Mouse (Mus musculus): Measurements from ENCODE around the gene Dglucy. TPM values are rescaled to one million over a fixed set of nuclear protein-coding genes. Genes with fewer than 3 reads are reported as not detected.

Dglucy gene
- 0.14 and 0.16 TPM in 2 replicates for polyA plus RNA-seq (2016; fragmentation: Nextera tagmentation; extraction: Ambion mirVana)

DNA sequence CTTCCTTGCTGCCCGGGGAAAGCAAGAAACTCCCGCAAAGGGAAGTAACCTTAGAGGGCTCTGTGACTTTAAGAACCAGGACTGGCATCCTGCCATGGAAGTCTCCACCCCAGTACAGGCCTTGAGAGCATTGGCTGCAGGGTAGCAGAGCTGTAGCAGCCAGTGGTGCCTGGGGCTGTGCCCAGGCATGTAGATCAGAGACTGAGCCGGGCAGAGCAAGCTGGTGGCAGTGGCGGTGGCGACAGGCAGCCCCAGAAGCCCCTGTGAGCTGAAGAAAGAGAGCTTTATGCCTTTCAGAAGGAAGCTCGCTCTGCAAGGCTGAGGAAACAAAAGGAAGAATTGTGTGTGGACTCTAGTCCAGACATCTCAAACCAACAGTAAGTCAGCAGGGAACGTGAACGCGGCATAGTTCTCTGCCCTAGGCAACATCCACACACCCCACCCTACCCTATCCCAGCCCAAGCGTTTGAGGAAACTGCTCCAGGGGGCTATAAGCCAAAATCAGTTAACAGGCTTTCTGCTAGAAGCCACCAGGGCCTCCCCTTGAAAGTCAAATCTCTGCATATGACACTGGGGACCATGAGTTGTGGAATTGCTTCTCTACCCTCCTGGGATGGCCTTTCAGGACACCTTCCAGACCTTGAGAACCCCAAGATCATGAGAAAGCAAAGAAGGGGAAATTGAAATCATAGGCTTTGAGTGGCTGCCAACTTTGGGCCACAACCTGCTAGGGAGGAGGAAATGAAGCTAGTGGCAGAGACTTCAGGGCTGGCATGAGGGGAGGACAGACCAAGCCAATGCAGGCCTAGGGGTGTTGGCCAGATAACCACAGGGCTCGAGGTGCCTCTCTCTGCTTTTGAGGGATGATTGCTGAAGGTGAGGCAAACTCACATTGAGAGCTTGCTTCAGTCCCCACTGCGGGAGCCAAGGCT lies at the start of gene Dglucy:
Gene Dglucy (plus strand): TSS at position 124 of the 932 bp plus-strand sequence.
- H3K4me1 ChIP-seq = peaks cover 13% of the 10 kb centered on the region; the same call in 1 of the 2 replicates
- no peak for DNase-seq (ENCODE audit: extremely low spot score, low spot score)
- WGBS = 65% methylated on average over 12 of the region's 12 CpGs
- no peaks in the 10 kb centered on the region for H3K36me3 ChIP-seq (replicated peaks)
- H3K27ac ChIP-seq = peak within 1 kb of the TSS; percentile 63; the same call in 1 of the 2 replicates
- no peaks in the 10 kb centered on the region for H3K27me3 ChIP-seq (ENCODE audit: poor library complexity, severe bottlenecking)
- no peaks in the 10 kb centered on the region for H3K9me3 ChIP-seq
- H3K4me3 ChIP-seq = no peak within 1 kb of the TSS

DNA sequence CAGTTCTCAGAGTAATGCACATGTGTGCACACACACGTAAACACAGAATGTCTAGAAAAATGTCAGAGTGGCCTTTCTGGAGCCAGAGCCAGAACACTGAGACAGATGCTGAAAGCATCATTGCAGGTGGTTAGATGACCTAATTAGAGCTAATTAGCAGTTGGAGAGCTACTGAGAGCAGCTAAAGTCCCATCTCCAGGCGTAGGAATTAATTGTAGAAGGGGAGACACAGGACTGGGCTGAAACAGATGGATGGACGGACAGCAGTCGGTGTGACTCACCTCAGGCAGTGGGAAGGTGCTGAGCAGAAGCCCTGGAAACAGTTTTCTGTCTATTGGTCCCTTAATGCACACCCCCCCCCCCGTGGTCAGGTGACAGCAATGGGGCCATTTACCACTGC lies 43.7 kb upstream of the Dglucy start:
- no peak overlapping the region for H3K27ac ChIP-seq
- no peaks in the 10 kb centered on the region for H3K36me3 ChIP-seq (replicated peaks)
- no peaks in the 10 kb centered on the region for H3K4me1 ChIP-seq
- 72% methylated on average over 5 of the region's 5 CpGs for WGBS
- no peaks in the 10 kb centered on the region for H3K9me3 ChIP-seq
- H3K27me3 ChIP-seq (ENCODE audit: poor library complexity, severe bottlenecking) = no peaks in the 10 kb centered on the region
- no peak for DNase-seq (ENCODE audit: extremely low spot score, low spot score)
- H3K4me3 ChIP-seq = no peak overlapping the region

DNA sequence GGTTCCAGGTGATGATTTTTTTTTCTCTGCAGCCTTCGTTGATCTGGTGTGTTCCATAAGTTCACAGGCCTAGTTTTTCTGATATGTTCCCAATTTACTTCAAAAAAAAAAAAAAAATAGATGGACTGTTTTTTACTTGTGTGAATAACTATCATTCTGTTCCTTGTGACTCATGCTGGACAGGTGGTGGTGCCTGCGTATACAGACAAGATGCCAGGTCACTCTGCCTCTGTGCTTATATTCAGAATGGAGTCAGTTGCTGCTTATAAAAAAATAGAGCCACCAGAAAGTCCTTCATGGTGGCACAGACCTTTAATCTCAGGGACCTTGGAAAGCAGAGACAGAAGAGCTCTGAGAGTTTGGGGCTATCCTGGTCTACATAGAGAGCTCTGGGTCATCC lies 43.3 kb upstream of the Dglucy start:
- no peaks in the 10 kb centered on the region for H3K27me3 ChIP-seq (ENCODE audit: poor library complexity, severe bottlenecking)
- no peaks in the 10 kb centered on the region for H3K36me3 ChIP-seq (replicated peaks)
- no peaks in the 10 kb centered on the region for H3K9me3 ChIP-seq
- H3K27ac ChIP-seq = no peak overlapping the region
- no peaks in the 10 kb centered on the region for H3K4me1 ChIP-seq
- no peak for DNase-seq (ENCODE audit: extremely low spot score, low spot score)
- H3K4me3 ChIP-seq = no peak overlapping the region
- WGBS = 87% methylated on average over 2 of the region's 2 CpGs

DNA sequence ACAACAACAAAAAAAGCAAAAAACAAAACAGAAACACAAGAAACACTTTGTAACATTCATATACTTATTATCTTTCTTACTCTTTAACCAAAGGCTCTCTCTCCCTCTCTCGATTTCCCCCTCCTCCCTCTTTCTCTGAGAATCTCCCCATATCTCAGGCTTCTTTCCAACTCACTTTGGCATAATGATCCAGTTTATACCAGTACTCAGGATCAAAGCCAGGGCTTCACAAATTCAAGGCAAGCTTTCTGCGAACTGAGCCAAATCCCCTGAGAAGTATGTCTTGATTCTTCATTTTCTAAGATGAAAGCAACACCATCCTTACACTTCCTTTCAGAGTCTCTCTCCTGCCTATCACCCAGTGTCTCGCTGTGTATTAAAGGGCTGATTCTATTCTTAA lies 40.4 kb upstream of the Dglucy start:
- Histone ChIP-seq H3K27ac (no peak overlapping the region), H3K27me3 (ENCODE audit: poor library complexity, severe bottlenecking) (no peaks in the 10 kb centered on the region), H3K4me3 (no peak overlapping the region), H3K4me1 (no peaks in the 10 kb centered on the region), H3K9me3 (no peaks in the 10 kb centered on the region), H3K36me3 (replicated peaks) (no peaks in the 10 kb centered on the region)
- DNase-seq (ENCODE audit: extremely low spot score, low spot score) = no peak
- 70% methylated on average over 3 of the region's 3 CpGs for WGBS

- Histone ChIP-seq H3K9me3 (no peaks in the 10 kb centered on the region), H3K4me3 (no peak overlapping the region), H3K36me3 (replicated peaks) (no peaks in the 10 kb centered on the region), H3K27ac (no peak overlapping the region), H3K27me3 (ENCODE audit: poor library complexity, severe bottlenecking) (no peaks in the 10 kb centered on the region), H3K4me1 (no peaks in the 10 kb centered on the region)
- WGBS = 75% methylated on average over 4 of the region's 4 CpGs
- DNase-seq (ENCODE audit: extremely low spot score, low spot score) = no peak
Measured at GRCm38 (mm10) chr12:100739011-100739570, 39.8 kb upstream of the Dglucy start.

GRCm38 (mm10) chr12:100740313-100740712 lies 38.5 kb upstream of the Dglucy start:
- Histone ChIP-seq H3K9me3 (no peaks in the 10 kb centered on the region), H3K36me3 (replicated peaks) (no peaks in the 10 kb centered on the region), H3K4me3 (no peak overlapping the region), H3K27ac (no peak overlapping the region), H3K4me1 (no peaks in the 10 kb centered on the region), H3K27me3 (ENCODE audit: poor library complexity, severe bottlenecking) (no peaks in the 10 kb centered on the region)
- no peak for DNase-seq (ENCODE audit: extremely low spot score, low spot score)
- WGBS = 93% methylated on average over 5 of the region's 5 CpGs

DNA sequence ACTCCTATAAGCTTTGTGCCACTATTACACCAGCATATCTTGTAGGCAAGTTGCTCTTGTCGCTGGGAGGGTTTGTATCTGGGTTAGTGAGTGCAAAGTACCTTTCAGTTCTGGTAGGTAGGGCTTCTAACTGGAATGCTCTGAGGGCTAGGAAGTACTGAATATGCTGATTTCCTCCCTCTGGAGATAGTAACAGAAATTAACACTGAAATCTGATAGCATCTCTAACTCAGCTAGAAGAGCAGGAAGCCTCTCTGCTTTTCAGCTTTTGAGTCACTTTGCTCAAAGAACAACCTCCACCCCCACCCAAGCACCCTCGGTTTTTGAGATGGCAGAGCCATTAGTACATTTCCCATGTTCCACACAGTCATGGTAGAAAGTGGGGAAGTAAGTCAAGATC lies 36.4 kb upstream of the Dglucy start:
- H3K4me3 ChIP-seq = no peak overlapping the region
- H3K27ac ChIP-seq = no peak overlapping the region
- H3K4me1 ChIP-seq = no peaks in the 10 kb centered on the region
- no peaks in the 10 kb centered on the region for H3K27me3 ChIP-seq (ENCODE audit: poor library complexity, severe bottlenecking)
- H3K9me3 ChIP-seq = no peaks in the 10 kb centered on the region
- DNase-seq (ENCODE audit: extremely low spot score, low spot score) = no peak
- 73% methylated on average over 2 of the region's 2 CpGs for WGBS
- H3K36me3 ChIP-seq (replicated peaks) = no peaks in the 10 kb centered on the region

DNA sequence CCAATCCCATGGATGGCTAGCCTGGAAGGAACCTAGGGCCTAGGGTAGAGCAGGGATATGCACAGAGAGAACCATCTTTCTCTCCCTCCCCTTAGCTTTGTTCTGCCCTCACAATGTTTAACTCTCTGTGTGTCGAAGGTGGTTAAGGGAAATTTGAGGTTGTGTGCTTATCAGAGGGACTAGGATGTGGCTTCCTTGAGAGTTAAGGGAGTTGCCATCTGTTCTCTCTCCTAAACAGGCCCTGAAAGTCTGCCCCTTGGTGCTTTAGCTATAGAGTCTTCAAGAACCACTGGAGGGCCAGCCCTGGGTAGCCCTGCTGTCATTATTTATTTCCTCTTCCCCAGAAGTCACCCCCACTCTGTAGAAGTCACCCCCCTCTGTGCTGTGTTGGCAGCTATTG lies 25.9 kb upstream of the Dglucy start:
- no peak overlapping the region for H3K27ac ChIP-seq
- DNase-seq (ENCODE audit: extremely low spot score, low spot score) = no peak
- H3K9me3 ChIP-seq = no peaks in the 10 kb centered on the region
- no peaks in the 10 kb centered on the region for H3K4me1 ChIP-seq
- H3K4me3 ChIP-seq = no peak overlapping the region
- no peaks in the 10 kb centered on the region for H3K36me3 ChIP-seq (replicated peaks)
- H3K27me3 ChIP-seq (ENCODE audit: poor library complexity, severe bottlenecking) = no peaks in the 10 kb centered on the region
- WGBS = 70% methylated on average over 1 of the region's 1 CpGs

GRCm38 (mm10) chr12:100753716-100754115 lies 25.1 kb upstream of the Dglucy start:
- Histone ChIP-seq H3K36me3 (replicated peaks) (no peaks in the 10 kb centered on the region), H3K4me3 (no peak overlapping the region), H3K27ac (no peak overlapping the region), H3K9me3 (no peaks in the 10 kb centered on the region), H3K4me1 (no peaks in the 10 kb centered on the region), H3K27me3 (ENCODE audit: poor library complexity, severe bottlenecking) (no peaks in the 10 kb centered on the region)
- DNase-seq (ENCODE audit: extremely low spot score, low spot score) = no peak
- WGBS = 72% methylated on average over 1 of the region's 1 CpGs

- H3K4me1 ChIP-seq = no peaks in the 10 kb centered on the region
- no peak overlapping the region for H3K27ac ChIP-seq
- WGBS = 38% methylated on average over 4 of the region's 4 CpGs
- no peak for DNase-seq (ENCODE audit: extremely low spot score, low spot score)
- H3K27me3 ChIP-seq (ENCODE audit: poor library complexity, severe bottlenecking) = no peaks in the 10 kb centered on the region
- H3K36me3 ChIP-seq (replicated peaks) = no peaks in the 10 kb centered on the region
- H3K9me3 ChIP-seq = no peaks in the 10 kb centered on the region
- H3K4me3 ChIP-seq = no peak overlapping the region
Measured at GRCm38 (mm10) chr12:100757427-100757826, 21.4 kb upstream of the Dglucy start.

DNA sequence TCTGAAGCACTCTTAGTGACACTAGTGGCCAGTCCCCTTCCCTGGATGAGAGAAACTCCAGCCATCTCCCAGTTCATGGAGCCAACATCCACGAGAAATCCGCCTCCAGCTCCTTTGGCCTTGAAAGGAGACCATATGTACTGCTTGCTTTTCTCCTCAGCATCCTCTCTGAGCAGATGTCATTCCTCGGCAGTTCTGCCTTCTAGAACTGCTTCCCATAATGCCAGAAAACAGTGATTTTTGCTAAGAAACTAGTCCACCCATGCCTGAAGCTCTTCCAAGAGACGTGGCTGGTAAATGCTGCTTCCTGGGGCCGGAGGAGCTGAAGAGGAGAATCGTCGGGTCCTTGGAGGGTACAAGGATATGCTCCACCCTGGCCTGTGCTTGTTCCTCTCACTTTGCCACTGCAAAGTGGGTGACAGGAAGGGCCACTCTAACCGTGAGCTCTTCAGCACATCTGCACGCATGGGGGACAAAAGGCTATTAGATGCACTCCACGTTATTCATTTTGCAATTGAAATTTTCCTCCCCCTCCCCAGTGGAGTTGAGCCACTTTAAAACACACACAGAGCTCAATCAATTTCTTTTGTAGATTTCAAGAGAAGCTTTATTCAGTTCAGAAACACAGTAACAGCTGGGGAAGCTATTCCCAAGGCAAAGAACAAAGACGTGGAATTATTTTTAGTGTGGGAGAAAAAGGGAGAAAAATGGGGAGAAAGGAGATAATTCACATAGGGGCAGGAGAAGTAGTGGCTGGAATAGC lies 16.0 kb upstream of the Dglucy start:
- H3K27me3 ChIP-seq (ENCODE audit: poor library complexity, severe bottlenecking) = no peaks in the 10 kb centered on the region
- WGBS = 74% methylated on average over 11 of the region's 11 CpGs
- H3K27ac ChIP-seq = no peak overlapping the region
- no peaks in the 10 kb centered on the region for H3K36me3 ChIP-seq (replicated peaks)
- no peak for DNase-seq (ENCODE audit: extremely low spot score, low spot score)
- no peak overlapping the region for H3K4me3 ChIP-seq
- H3K9me3 ChIP-seq = no peaks in the 10 kb centered on the region
- H3K4me1 ChIP-seq = peaks cover 5% of the 10 kb centered on the region; the same call in 1 of the 2 replicates

- WGBS = 80% methylated on average over 13 of the region's 13 CpGs
Measured at GRCm38 (mm10) chr12:100764329-100765018, 14.4 kb upstream of the Dglucy start.

More at GRCm38 (mm10) chr12:100764329-100765018, 14.4 kb upstream of the Dglucy start:
- no peaks in the 10 kb centered on the region for H3K9me3 ChIP-seq
- DNase-seq (ENCODE audit: extremely low spot score, low spot score) = no peak
- no peak overlapping the region for H3K27ac ChIP-seq
- H3K27me3 ChIP-seq (ENCODE audit: poor library complexity, severe bottlenecking) = no peaks in the 10 kb centered on the region
- H3K36me3 ChIP-seq (replicated peaks) = no peaks in the 10 kb centered on the region
- no peak overlapping the region for H3K4me3 ChIP-seq
- peaks cover 5% of the 10 kb centered on the region; the same call in 1 of the 2 replicates for H3K4me1 ChIP-seq

Measured in forebrain, embryonic 10.5 days (tissue).